Mouse (Mus musculus) lung, postnatal 36 days (tissue): Measurements from ENCODE around the gene Slc16a9.

Experiments
- DNase-seq: peaks from one replicate; pipeline ENCODE4 v3.0.0; 2022; ENCODE audit warnings: mixed read lengths

The Slc16a9 gene

GRCm38 (mm10) chr10:70305683-70306082 lies 60.8 kb downstream of the Slc16a9 start:
- DNase-seq: no peak

GRCm38 (mm10) chr10:70309416-70309815 lies 64.5 kb downstream of the Slc16a9 start:
- DNase-seq: no peak

GRCm38 (mm10) chr10:70310646-70311045 lies 65.7 kb downstream of the Slc16a9 start:
- no peak for DNase-seq

- no peak for DNase-seq
These were observed 71.0 kb downstream of the Slc16a9 start for GRCm38 (mm10) chr10:70315895-70316294.

- no peak for DNase-seq
These were observed 72.0 kb downstream of the Slc16a9 start for GRCm38 (mm10) chr10:70316856-70317255.

- DNase-seq: no peak
These were observed 72.6 kb downstream of the Slc16a9 start for GRCm38 (mm10) chr10:70317394-70317965.

- peak; percentile 80 for DNase-seq
These were observed 73.7 kb downstream of the Slc16a9 start for GRCm38 (mm10) chr10:70318630-70319029.

GRCm38 (mm10) chr10:70325518-70325917 lies 80.6 kb downstream of the Slc16a9 start:
- DNase-seq: no peak

GRCm38 (mm10) chr10:70327331-70327730 lies 82.4 kb downstream of the Slc16a9 start:
- no peak for DNase-seq

- DNase-seq: no peak
These were observed 83.2 kb downstream of the Slc16a9 start for GRCm38 (mm10) chr10:70328139-70328538.
